Mouse (Mus musculus) G1E (cell line): ENCODE results near the gene Nup62cl. TPM values are rescaled to one million over a fixed set of nuclear protein-coding genes. Genes with fewer than 3 reads are reported as not detected.

Experiments used
- ATAC-seq: 2 replicates; pipeline ENCODE4 v1.8.0; 2016; ENCODE audit warnings: mild to moderate bottlenecking; ENCODE audit not compliant: insufficient number of reproducible peaks, poor library complexity, low FRiP score, severe bottlenecking; ENCODE audit errors: extremely low read depth
- DNase-seq: peaks from one replicate; pipeline ENCODE4 v3.0.0; 2012; ENCODE audit warnings: low spot score
- H3K27me3 ChIP-seq: 2 replicates; pipeline ENCODE4 v1.6.1; 2012; ENCODE audit warnings: mild to moderate bottlenecking, low read length, inconsistent platforms; ENCODE audit not compliant: insufficient read depth
- H3K36me3 ChIP-seq: replicated peaks from 2 replicates; pipeline ENCODE3; 2012; ENCODE audit warnings: mild to moderate bottlenecking, inconsistent platforms
- H3K4me1 ChIP-seq: 2 replicates; pipeline ENCODE4 v1.6.1; 2012; ENCODE audit warnings: low read depth, low read length, inconsistent platforms, mixed read lengths; ENCODE audit not compliant: insufficient read depth
- H3K4me3 ChIP-seq: 2 replicates; pipeline ENCODE4 v1.5.1; 2012; ENCODE audit warnings: low read depth, mild to moderate bottlenecking, inconsistent platforms, low read length, moderate library complexity, mixed read lengths
- H3K9me3 ChIP-seq: replicated peaks from 2 replicates; pipeline ENCODE4 v1.6.1; 2012; ENCODE audit warnings: inconsistent platforms
- CTCF ChIP-seq: IDR thresholded peaks from 2 replicates; pipeline ENCODE4 v1.5.1; 2012; ENCODE audit warnings: low read depth, low read length, inconsistent platforms, mixed read lengths
- GATA1 ChIP-seq: IDR thresholded peaks from 2 replicates; pipeline ENCODE4 v1.6.1; 2012; ENCODE audit warnings: borderline replicate concordance, low read length, inconsistent platforms, mixed read lengths
- GATA2 ChIP-seq: IDR thresholded peaks from 2 replicates; pipeline ENCODE4 v1.6.1; 2012; ENCODE audit warnings: low read depth, low read length, inconsistent platforms, borderline replicate concordance
- POLR2AphosphoS5 ChIP-seq: IDR thresholded peaks from 2 replicates; pipeline ENCODE4 v1.6.1; 2012; ENCODE audit warnings: low read depth, low read length, inconsistent platforms; ENCODE audit not compliant: insufficient replicate concordance
- TAL1 ChIP-seq: conservative IDR thresholded peaks from 2 replicates; pipeline ENCODE4 v1.6.1; 2012; ENCODE audit warnings: low read depth, low read length, inconsistent platforms, mixed read lengths
- polyA plus RNA-seq: library from polyadenylated mRNA; stranded (reverse); fragments of >175 nt; gene quantifications from 2 replicates; pipeline ENCODE4 v1.2.3, GENCODE M21; 2012
- total RNA-seq, 2 experiments: library from RNA; stranded (forward) in 1 of 2; stranded (reverse) in 1 of 2; fragments of 200-1000 nt in 1 of 2; fragments of >200 nt in 1 of 2; fragmentation: Nextera tagmentation in 1 of 2; gene quantifications; 2 replicates each; pipeline ENCODE4 v1.2.3; 2014 to 2017

The Nup62cl gene
- total RNA-seq (2014; fragmentation: Nextera tagmentation) (not detected in 2 replicates), total RNA-seq (2017) (not detected in 2 replicates), polyA plus RNA-seq (not detected in 2 replicates)

- no peak for DNase-seq
- Histone ChIP-seq H3K36me3 (no peaks in the 10 kb centered on the region), H3K4me3 (no peak within 1 kb of the TSS), H3K4me1 (no peaks in the 10 kb centered on the region), H3K27me3 (no peaks in the 10 kb centered on the region), H3K9me3 (peaks cover 4% of the 10 kb centered on the region; the same call in 1 of the 2 replicates)
- TF ChIP-seq CTCF (no peak), POLR2AphosphoS5 (no peak), GATA1 (no peak), TAL1 (no peak), GATA2 (no peak)
- ATAC-seq = no peak
Measured at GRCm38 (mm10) chrX:140062135-140062975, at the start of gene Nup62cl, which contains the start of gene Pih1h3b. TSS of gene Nup62cl (minus strand) at chrX:140062712. TSS of gene Pih1h3b (plus strand) at chrX:140062879.

- DNase-seq (no peak), ATAC-seq (no peak)
- H3K4me1 ChIP-seq = no peaks in the 10 kb centered on the region
- no peaks in the 10 kb centered on the region for H3K27me3 ChIP-seq
- TF ChIP-seq TAL1 (no peak), GATA2 (no peak), POLR2AphosphoS5 (no peak), GATA1 (no peak), CTCF (no peak)
- no peaks in the 10 kb centered on the region for H3K9me3 ChIP-seq
- no peak overlapping the region for H3K4me3 ChIP-seq
- no peaks in the 10 kb centered on the region for H3K36me3 ChIP-seq
Measured at GRCm38 (mm10) chrX:140094066-140094465, 31.6 kb upstream of the Nup62cl start.

DNA sequence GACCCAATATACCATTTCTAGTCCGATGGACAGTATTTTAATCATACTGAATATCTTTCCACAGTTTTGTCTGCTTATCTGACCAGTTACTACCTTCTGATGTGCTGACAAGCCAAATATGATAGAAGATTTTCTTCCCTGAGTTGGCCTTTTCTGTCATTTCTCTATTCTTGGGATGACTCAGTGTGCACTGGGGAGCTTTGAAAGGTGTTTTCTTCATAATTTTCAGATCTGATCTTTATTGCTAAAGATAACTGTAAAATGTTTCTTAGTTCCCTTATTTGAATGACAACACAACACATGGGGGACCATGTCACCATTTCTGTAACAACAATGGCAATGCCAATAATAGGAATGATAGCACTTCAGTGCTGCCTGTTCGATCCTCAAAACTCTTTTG lies 20.0 kb upstream of the Nup62cl start:
- DNase-seq = no peak

DNA sequence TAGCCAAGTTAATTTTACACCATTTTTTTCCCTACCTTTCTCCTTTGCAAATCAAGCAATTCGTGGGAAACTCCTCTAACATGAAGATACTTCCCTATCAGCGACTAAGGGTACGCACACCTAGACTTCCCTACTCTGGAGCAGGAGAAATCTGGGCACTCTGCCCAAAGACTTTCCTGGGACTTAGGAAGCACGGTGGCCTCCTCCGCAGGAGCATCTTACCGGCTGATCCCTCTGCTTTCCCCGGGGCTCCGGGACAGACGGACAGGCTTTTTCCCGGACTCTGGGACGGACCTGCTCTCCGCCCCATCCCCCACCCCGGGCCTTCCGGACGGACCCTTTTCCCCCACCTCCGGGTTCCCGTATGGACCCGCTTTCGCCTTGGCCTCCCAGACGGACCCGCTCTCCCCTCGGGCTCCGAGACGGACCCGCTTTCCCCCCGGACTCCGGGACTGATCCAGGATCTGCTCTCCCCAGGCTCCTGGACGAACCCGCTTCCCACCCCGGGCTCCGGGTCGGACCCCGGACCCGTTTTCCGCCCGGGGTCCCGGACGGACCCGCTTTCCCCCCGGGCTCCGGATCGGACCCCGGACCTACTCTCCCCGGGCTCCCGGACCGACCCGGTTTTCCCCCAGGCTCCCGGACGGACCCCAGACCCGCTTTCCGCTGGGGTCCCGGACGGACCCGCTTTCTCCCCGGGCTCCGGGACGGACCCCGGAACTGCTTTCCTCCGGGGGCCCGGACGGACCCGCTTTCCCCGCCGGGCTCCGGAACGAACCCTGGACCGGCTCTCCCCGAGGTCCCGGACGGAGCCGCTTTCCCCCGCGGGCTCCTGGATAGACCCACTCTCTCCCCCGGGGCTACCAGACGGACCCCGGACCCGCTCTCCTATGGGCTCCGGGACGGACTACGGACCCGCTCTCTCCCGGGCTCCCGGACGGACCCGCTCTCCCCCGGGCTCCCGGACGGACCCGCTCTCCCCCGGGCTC lies 1.3 kb downstream of the Nup62cl start:
- ATAC-seq (no peak), DNase-seq (no peak)
- no peaks in the 10 kb centered on the region for H3K36me3 ChIP-seq
- H3K4me3 ChIP-seq = no peak overlapping the region
- H3K4me1 ChIP-seq = no peaks in the 10 kb centered on the region
- TF ChIP-seq POLR2AphosphoS5 = no peak
- TF ChIP-seq GATA2 = no peak
- no peak for TF ChIP-seq GATA1
- no peak for TF ChIP-seq TAL1
- TF ChIP-seq CTCF = no peak
- H3K27me3 ChIP-seq = no peaks in the 10 kb centered on the region
- H3K9me3 ChIP-seq = peaks cover 4% of the 10 kb centered on the region; the same call in 1 of the 2 replicates

More for the DNA sequence above, 20.0 kb upstream of the Nup62cl start:
- H3K4me3 ChIP-seq = no peak overlapping the region
- H3K4me1 ChIP-seq = no peaks in the 10 kb centered on the region
- no peaks in the 10 kb centered on the region for H3K9me3 ChIP-seq
- 0 out of 2 replicates have a peak, but pooled peaks cover 3% of the 10 kb centered on the region for H3K27me3 ChIP-seq
- ATAC-seq = no peak
- TF ChIP-seq POLR2AphosphoS5 (no peak), TAL1 (no peak)
- no peaks in the 10 kb centered on the region for H3K36me3 ChIP-seq

DNA sequence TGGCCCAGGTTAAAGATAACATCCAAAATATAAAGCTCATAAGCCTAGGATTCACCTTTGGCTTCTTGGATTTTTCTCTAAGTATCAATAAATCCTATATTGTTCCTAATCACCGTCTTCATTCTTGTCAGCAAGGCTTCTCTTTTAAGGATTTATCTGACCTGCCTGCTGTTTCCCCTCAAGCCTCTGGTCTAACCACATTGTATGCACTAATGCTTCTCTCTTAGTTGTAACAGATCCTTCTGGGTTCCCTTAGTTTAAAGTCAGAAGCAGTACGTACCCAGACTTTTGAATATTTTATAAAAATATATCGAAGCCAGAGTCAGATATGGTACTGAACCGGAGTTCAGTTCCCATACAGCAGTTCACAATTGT lies 63.8 kb downstream of the Nup62cl start:
- H3K9me3 ChIP-seq = no peaks in the 10 kb centered on the region
- H3K4me3 ChIP-seq = no peak overlapping the region; the same call in 1 of the 2 replicates
- DNase-seq (no peak), ATAC-seq (no peak)
- TF ChIP-seq GATA2 (no peak), POLR2AphosphoS5 (no peak), GATA1 (no peak), CTCF (no peak), TAL1 (no peak)
- peaks cover 5% of the 10 kb centered on the region; the same call in 1 of the 2 replicates for H3K27me3 ChIP-seq
- H3K4me1 ChIP-seq = peaks cover 4% of the 10 kb centered on the region; the same call in 1 of the 2 replicates
- H3K36me3 ChIP-seq = no peaks in the 10 kb centered on the region
